Mouse (Mus musculus): ENCODE results near the gene Immp2l.
A peak's percentile ranks its signal among the peaks of the same experiment; 100 is the strongest.

The Immp2l gene

GRCm38 (mm10) chr12:41317431-41317830 lies 293.5 kb downstream of the Immp2l start:
- DNase-seq: no peak

GRCm38 (mm10) chr12:41322018-41322417 lies 298.1 kb downstream of the Immp2l start:
- no peak for DNase-seq

- DNase-seq: no peak
These were observed 300.5 kb downstream of the Immp2l start for GRCm38 (mm10) chr12:41324418-41324817.

- peak; percentile 21 for DNase-seq
These were observed 301.9 kb downstream of the Immp2l start for GRCm38 (mm10) chr12:41325756-41326155.

- DNase-seq: no peak
These were observed 307.2 kb downstream of the Immp2l start for GRCm38 (mm10) chr12:41330988-41331671.

GRCm38 (mm10) chr12:41345621-41346020 lies 321.7 kb downstream of the Immp2l start:
- no peak for DNase-seq

- no peak for DNase-seq
These were observed 323.6 kb downstream of the Immp2l start for GRCm38 (mm10) chr12:41347494-41347893.

- DNase-seq: no peak
These were observed 325.5 kb downstream of the Immp2l start for GRCm38 (mm10) chr12:41349386-41349785.

GRCm38 (mm10) chr12:41349814-41350213 lies 325.9 kb downstream of the Immp2l start:
- DNase-seq: no peak

GRCm38 (mm10) chr12:41351275-41351674 lies 327.4 kb downstream of the Immp2l start:
- DNase-seq: no peak

- no peak for DNase-seq
These were observed 331.0 kb downstream of the Immp2l start for GRCm38 (mm10) chr12:41354857-41355256.

GRCm38 (mm10) chr12:41356040-41356439 lies 332.1 kb downstream of the Immp2l start:
- DNase-seq: no peak

GRCm38 (mm10) chr12:41386685-41387084 lies 362.8 kb downstream of the Immp2l start:
- no peak for DNase-seq

GRCm38 (mm10) chr12:41394231-41394630 lies 370.3 kb downstream of the Immp2l start:
- no peak for DNase-seq

- no peak for DNase-seq
These were observed 377.2 kb downstream of the Immp2l start for GRCm38 (mm10) chr12:41401136-41401535.

GRCm38 (mm10) chr12:41401923-41402322 lies 378.0 kb downstream of the Immp2l start:
- no peak for DNase-seq

GRCm38 (mm10) chr12:41409431-41409830 lies 385.5 kb downstream of the Immp2l start:
- no peak for DNase-seq

GRCm38 (mm10) chr12:41416635-41417034 lies 392.7 kb downstream of the Immp2l start:
- DNase-seq: no peak

GRCm38 (mm10) chr12:41417099-41417498 lies 393.2 kb downstream of the Immp2l start:
- DNase-seq: no peak

GRCm38 (mm10) chr12:41417961-41418360 lies 394.1 kb downstream of the Immp2l start:
- DNase-seq: no peak

GRCm38 (mm10) chr12:41425101-41425679 lies 401.3 kb downstream of the Immp2l start:
- no peak for DNase-seq

GRCm38 (mm10) chr12:41427464-41427863 lies 403.6 kb downstream of the Immp2l start:
- no peak for DNase-seq

- DNase-seq: no peak
These were observed 404.9 kb downstream of the Immp2l start for GRCm38 (mm10) chr12:41428806-41429205.

GRCm38 (mm10) chr12:41436206-41436985 lies 412.5 kb downstream of the Immp2l start:
- no peak for DNase-seq
